Mouse (Mus musculus) bone marrow macrophage, adult 2 months (primary cell): Measurements from ENCODE around the gene Thap7.

Experiments
- CTCF ChIP-seq: IDR thresholded peaks from 2 replicates; pipeline ENCODE4 v1.5.1; 2012; ENCODE audit warnings: low read depth, mild to moderate bottlenecking, low read length, moderate library complexity
- POLR2A ChIP-seq: IDR thresholded peaks from 2 replicates; pipeline ENCODE4 v1.6.1; 2012; ENCODE audit warnings: mild to moderate bottlenecking, low read depth, low read length, borderline replicate concordance

GRCm38 (mm10) chr16:17525524-17525923 lies 5.4 kb downstream of the Thap7 start:
- TF ChIP-seq POLR2A (no peak), CTCF (no peak)
